Mouse (Mus musculus) heart, embryonic 13.5 days (tissue): ENCODE results near the gene Srbd1. TPM values are rescaled to one million over a fixed set of nuclear protein-coding genes. Genes with fewer than 3 reads are reported as not detected.

ENCODE experiments used
- ATAC-seq: fragments of 200-750 bp; cut with Nextera tagmentation; 2 replicates; pipeline ENCODE4 v1.8.0; 2017; ENCODE audit warnings: moderate TSS enrichment; ENCODE audit not compliant: insufficient number of reproducible peaks, low FRiP score, low TSS enrichment; ENCODE audit errors: extremely low read depth
- H3K27ac ChIP-seq: fragments of 300-500 bp; sonication (generic); replicated peaks from 2 replicates; pipeline ENCODE4 v1.5.1; 2015; ENCODE audit warnings: moderate library complexity, mild to moderate bottlenecking, inconsistent platforms
- H3K27me3 ChIP-seq: fragments of 300-500 bp; sonication (generic); replicated peaks from 2 replicates; pipeline ENCODE4 v1.6.1; 2015; ENCODE audit warnings: mild to moderate bottlenecking, inconsistent platforms
- H3K36me3 ChIP-seq: fragments of 300-500 bp; sonication (generic); 2 replicates; pipeline ENCODE4 v1.6.1; 2015; ENCODE audit warnings: mild to moderate bottlenecking, inconsistent platforms
- H3K4me1 ChIP-seq: fragments of 300-500 bp; sonication (generic); 2 replicates; pipeline ENCODE4 v1.6.1; 2015; ENCODE audit warnings: inconsistent platforms
- H3K4me2 ChIP-seq: fragments of 300-500 bp; sonication (generic); 2 replicates; pipeline ENCODE4 v1.6.1; 2015; ENCODE audit warnings: inconsistent platforms, mild to moderate bottlenecking, moderate library complexity
- H3K4me3 ChIP-seq: fragments of 300-500 bp; sonication (generic); 2 replicates; pipeline ENCODE4 v1.5.1; 2015; ENCODE audit warnings: moderate library complexity, mild to moderate bottlenecking, inconsistent platforms
- H3K9ac ChIP-seq: fragments of 300-500 bp; sonication (generic); 2 replicates; pipeline ENCODE4 v1.6.1; 2015; ENCODE audit warnings: inconsistent platforms, mild to moderate bottlenecking, moderate library complexity
- H3K9me3 ChIP-seq: fragments of 300-500 bp; sonication (generic); 2 replicates; pipeline ENCODE4 v1.6.1; 2016; ENCODE audit warnings: inconsistent platforms
- WGBS: fragments of 180-500 bp; shearing (Covaris S2); methylation state at CpG from one replicate; pipeline ENCODE4 v1.1.7; 2015; ENCODE audit warnings: mixed read lengths; 5-methylcytosine and 5-hydroxymethylcytosine counted together
- polyA plus RNA-seq: library from polyadenylated mRNA; unstranded; fragments of >200 nt; fragmentation: Nextera tagmentation; extraction: Ambion mirVana; gene quantifications from 2 replicates; pipeline ENCODE4 v1.2.1, GENCODE M21; 2015

The Srbd1 gene
- polyA plus RNA-seq, 1 experiment from 2014 or later: 10.8 TPM

DNA sequence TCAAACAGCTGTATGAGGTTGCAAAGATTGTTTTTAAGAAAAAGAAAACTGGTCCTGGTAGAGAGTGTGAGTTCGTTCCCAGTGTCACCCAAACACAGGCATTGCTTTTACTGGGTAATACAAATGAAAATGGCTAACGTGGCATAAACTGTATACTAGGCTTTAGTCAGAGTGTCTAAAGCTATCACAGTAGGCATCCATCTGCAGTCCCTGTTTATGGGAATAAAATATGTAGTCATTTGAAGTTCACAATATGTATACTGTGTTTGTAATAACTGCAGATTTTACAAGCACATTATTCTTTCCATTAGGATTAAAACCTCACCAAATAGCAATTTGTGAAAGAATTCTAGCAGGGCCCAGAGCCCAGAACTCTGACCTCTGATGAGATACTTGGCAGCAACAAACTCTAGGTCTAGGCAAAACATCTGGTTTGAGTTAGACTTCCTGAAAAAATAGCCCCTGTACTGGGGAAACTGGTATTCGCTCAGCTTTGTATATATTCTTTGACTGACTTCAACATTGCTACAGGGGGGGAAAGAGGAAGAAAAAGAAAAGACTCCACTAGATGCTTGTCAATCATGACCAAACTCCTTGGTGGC lies 112.8 kb downstream of the Srbd1 start:
- H3K36me3 ChIP-seq: no peaks in the 10 kb centered on the region
- no peaks in the 10 kb centered on the region for H3K9me3 ChIP-seq
- peaks cover 13% of the 10 kb centered on the region for H3K4me1 ChIP-seq
- no peak for ATAC-seq
- peak overlapping the region; percentile 50 for H3K27ac ChIP-seq
- H3K27me3 ChIP-seq: no peaks in the 10 kb centered on the region
- no peak overlapping the region for H3K4me2 ChIP-seq
- H3K9ac ChIP-seq: no peak overlapping the region
- no peak overlapping the region for H3K4me3 ChIP-seq
- 75% methylated on average over 3 of the region's 3 CpGs for WGBS

DNA sequence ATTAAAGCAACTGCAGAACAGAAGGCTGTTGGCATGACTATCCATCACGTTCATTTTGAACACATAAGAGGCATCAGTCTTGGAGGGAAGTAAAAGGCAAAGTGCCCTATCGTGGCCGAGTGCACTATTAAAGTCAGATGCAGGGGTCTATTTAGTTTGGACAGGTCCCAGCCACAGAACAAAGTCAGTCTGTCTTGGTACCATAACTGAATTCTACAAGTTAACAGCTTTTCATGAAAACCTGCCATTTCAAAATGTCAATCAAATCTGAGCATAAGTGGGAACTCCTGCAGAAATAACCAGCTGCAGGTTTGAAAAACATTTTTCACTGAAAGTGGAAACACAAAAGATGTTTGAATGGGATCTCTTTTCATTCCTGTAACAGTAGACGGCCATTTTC lies 115.0 kb downstream of the Srbd1 start:
- Histone ChIP-seq H3K27ac (no peak overlapping the region), H3K9ac (no peak overlapping the region), H3K36me3 (no peaks in the 10 kb centered on the region), H3K27me3 (no peaks in the 10 kb centered on the region), H3K4me2 (no peak overlapping the region), H3K4me1 (peaks cover 13% of the 10 kb centered on the region), H3K4me3 (no peak overlapping the region), H3K9me3 (no peaks in the 10 kb centered on the region)
- 78% methylated on average over 4 of the region's 4 CpGs for WGBS
- ATAC-seq: no peak

DNA sequence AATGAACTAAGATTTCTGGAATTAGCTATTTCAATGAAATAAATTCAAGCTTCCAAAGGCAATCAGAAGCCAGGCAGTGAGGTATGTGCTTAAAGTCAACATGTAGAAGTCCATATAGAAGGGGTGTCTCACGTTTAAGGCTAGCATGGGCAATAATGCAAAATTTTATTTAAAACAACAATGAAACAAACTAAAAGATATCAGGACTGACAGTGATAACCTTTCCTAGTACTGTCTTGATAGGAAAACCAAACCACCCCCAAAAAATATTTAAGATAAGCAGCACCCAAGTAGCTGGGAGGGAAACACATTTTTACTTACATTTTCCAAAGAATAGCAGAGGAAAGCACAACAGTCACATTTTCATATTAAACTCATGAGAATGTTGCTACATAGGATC lies 115.8 kb downstream of the Srbd1 start:
- no peak overlapping the region for H3K27ac ChIP-seq
- H3K4me3 ChIP-seq: no peak overlapping the region
- ATAC-seq: no peak
- H3K9me3 ChIP-seq: no peaks in the 10 kb centered on the region
- H3K27me3 ChIP-seq: no peaks in the 10 kb centered on the region
- no peaks in the 10 kb centered on the region for H3K36me3 ChIP-seq
- 74% methylated on average over 1 of the region's 1 CpGs for WGBS
- H3K9ac ChIP-seq: no peak overlapping the region
- H3K4me2 ChIP-seq: no peak overlapping the region
- H3K4me1 ChIP-seq: peaks cover 13% of the 10 kb centered on the region

DNA sequence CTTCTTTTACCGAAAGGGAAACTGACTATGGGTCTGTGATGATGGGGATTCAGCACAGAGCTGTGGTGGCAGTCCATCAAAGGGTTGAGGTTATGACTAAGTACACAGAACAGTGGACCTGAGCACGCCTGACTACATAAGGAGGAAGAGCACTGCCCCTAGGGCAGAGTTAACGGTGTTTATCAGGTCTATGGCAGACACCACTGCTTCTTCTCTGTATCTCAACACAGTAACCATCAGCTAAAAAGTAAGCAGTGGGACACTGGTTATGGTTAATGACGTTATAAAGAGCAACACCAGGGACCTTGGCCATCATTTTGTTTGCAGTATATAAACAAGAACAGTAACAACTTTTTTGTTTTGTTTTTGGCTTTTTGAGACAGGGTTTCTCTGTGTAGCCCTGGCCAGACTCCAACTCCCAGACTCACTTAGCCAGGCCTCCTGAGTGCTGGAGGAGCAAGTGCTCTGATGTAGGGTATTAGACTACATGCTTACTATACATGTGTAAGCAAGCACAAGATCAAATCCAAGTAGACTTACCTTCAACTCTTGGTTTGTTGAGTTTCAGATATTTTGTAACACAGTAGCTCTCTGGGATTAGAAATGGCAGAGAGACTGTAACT lies 117.3 kb downstream of the Srbd1 start:
- 78% methylated on average over 4 of the region's 4 CpGs for WGBS
- ATAC-seq: no peak

DNA sequence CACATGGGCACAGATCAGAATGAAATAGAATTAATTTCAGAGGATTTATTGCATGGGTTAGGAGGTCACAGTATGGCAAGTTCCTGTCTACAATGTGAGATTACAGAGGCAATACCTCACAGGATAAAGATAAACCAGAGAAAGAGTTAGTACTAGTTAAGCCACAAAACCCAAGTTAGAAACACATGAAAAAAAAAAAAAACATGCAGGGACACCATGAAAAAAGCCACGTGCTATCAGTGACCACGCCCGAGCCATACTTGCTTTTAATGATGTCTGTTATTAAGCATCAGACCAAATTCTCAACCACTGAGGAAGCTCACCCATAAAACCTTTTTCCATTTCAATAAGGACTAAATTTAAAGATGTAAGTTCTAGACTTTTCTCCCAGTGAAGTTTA lies 120.4 kb downstream of the Srbd1 start:
- no peaks in the 10 kb centered on the region for H3K36me3 ChIP-seq
- H3K4me2 ChIP-seq: no peak overlapping the region
- WGBS: 81% methylated on average over 3 of the region's 3 CpGs
- no peaks in the 10 kb centered on the region for H3K27me3 ChIP-seq
- H3K9me3 ChIP-seq: 0 out of 2 replicates have a peak, but pooled peaks cover 2% of the 10 kb centered on the region
- H3K9ac ChIP-seq: no peak overlapping the region
- ATAC-seq: no peak
- no peak overlapping the region for H3K4me3 ChIP-seq
- H3K4me1 ChIP-seq: no peaks in the 10 kb centered on the region
- no peak overlapping the region for H3K27ac ChIP-seq

More for the DNA sequence above, 117.3 kb downstream of the Srbd1 start:
- no peak overlapping the region for H3K4me3 ChIP-seq
- peaks cover 8% of the 10 kb centered on the region; the same call in 1 of the 2 replicates for H3K4me1 ChIP-seq
- no peaks in the 10 kb centered on the region for H3K9me3 ChIP-seq
- no peak overlapping the region for H3K9ac ChIP-seq
- no peak overlapping the region for H3K4me2 ChIP-seq
- H3K36me3 ChIP-seq: no peaks in the 10 kb centered on the region
- H3K27ac ChIP-seq: no peak overlapping the region
- H3K27me3 ChIP-seq: no peaks in the 10 kb centered on the region

DNA sequence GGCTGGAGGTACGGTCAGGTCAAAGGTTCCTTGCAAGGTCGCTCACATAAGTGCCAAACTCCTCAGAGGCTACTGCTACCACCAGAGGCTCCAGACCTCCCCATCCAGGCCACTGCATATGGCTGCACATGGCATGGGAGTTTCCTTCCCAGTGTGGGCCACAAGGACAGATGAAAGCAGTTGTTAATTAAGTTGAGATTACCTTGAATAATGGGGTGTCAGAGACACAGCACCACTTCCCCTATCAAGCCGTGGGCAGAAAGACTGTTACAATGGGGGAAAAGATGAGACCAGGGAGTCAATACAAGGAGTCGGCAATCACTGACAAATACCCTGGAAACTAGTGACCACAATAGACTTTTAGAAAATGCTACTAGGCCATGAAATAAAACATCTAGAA lies 122.6 kb downstream of the Srbd1 start:
- no peak overlapping the region for H3K9ac ChIP-seq
- H3K27me3 ChIP-seq: no peaks in the 10 kb centered on the region
- H3K4me2 ChIP-seq: no peak overlapping the region
- H3K27ac ChIP-seq: no peak overlapping the region
- no peaks in the 10 kb centered on the region for H3K36me3 ChIP-seq
- peaks cover 12% of the 10 kb centered on the region for H3K9me3 ChIP-seq
- H3K4me3 ChIP-seq: no peak overlapping the region
- H3K4me1 ChIP-seq: no peaks in the 10 kb centered on the region
- WGBS: 82% methylated on average over 4 of the region's 4 CpGs
- no peak for ATAC-seq

DNA sequence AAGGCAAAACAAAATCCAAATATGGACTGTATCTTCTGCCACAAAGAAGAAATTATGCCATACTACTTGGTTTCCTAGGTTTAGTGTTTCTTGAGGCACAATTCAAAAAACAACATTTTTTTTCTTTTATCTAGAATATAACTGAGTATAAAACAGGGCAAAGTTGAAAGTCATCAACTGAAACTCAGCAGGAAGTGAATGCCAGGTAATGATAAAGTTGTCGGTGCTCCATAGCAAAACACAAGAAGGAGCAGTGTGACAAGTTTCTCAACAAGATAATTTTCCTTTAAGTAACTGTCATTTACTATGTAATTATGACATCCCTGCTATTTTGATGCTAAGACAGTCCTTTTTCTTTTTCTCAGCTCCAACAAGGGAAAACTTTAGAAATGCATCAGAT lies 123.2 kb downstream of the Srbd1 start:
- ATAC-seq: no peak
- H3K4me1 ChIP-seq: no peaks in the 10 kb centered on the region
- H3K9ac ChIP-seq: no peak overlapping the region
- H3K4me3 ChIP-seq: no peak overlapping the region
- peaks cover 12% of the 10 kb centered on the region for H3K9me3 ChIP-seq
- H3K4me2 ChIP-seq: no peak overlapping the region
- 65% methylated on average over 1 of the region's 1 CpGs for WGBS
- no peaks in the 10 kb centered on the region for H3K36me3 ChIP-seq
- H3K27me3 ChIP-seq: no peaks in the 10 kb centered on the region
- no peak overlapping the region for H3K27ac ChIP-seq

DNA sequence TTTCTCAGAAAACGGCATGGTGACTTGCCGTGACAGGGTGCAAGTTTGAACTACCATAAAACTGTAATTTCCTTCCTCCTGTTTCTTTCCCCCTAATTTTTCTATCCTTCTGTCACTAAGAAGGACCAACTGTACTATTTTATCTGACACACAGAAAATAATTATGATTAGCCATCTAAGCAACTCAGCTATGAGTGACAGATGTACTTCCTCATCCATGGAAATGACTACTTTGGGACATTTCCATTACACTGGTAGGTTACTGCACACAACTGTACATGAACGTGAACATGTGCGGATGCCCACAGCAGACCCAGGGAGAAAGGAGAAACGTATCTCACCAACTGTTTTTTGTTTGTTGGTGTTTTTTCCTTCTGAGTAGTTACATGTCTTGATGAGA lies 123.7 kb downstream of the Srbd1 start:
- no peak overlapping the region for H3K27ac ChIP-seq
- H3K9ac ChIP-seq: no peak overlapping the region
- H3K4me1 ChIP-seq: no peaks in the 10 kb centered on the region
- 88% methylated on average over 5 of the region's 5 CpGs for WGBS
- no peak overlapping the region for H3K4me2 ChIP-seq
- H3K27me3 ChIP-seq: no peaks in the 10 kb centered on the region
- peaks cover 12% of the 10 kb centered on the region for H3K9me3 ChIP-seq
- no peak for ATAC-seq
- H3K36me3 ChIP-seq: no peaks in the 10 kb centered on the region
- no peak overlapping the region for H3K4me3 ChIP-seq

DNA sequence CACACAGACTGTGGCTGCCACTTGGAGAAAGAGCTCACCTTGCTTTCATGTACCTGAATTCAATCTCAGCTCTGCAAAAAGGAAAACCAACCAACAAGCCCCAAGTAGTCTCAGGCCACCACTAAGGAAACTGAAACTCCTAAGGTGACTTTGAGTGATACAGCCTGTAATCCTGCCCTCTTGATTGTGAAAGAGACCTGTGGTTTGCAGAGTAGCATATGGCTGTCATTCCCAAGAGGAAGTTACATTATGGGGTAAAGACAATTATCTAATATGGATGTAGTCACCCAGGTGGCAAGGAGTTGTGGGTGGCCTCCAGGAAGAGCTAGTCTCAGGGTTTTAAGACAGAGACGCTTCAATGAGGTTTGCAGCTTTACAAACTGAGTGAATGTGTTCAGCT lies 125.2 kb downstream of the Srbd1 start:
- 82% methylated on average over 1 of the region's 1 CpGs for WGBS
- Histone ChIP-seq H3K36me3 (no peaks in the 10 kb centered on the region), H3K4me1 (no peaks in the 10 kb centered on the region), H3K4me2 (no peak overlapping the region), H3K9me3 (peaks cover 12% of the 10 kb centered on the region), H3K9ac (no peak overlapping the region), H3K27me3 (no peaks in the 10 kb centered on the region; the same call in 1 of the 2 replicates), H3K27ac (no peak overlapping the region), H3K4me3 (no peak overlapping the region)
- no peak for ATAC-seq

DNA sequence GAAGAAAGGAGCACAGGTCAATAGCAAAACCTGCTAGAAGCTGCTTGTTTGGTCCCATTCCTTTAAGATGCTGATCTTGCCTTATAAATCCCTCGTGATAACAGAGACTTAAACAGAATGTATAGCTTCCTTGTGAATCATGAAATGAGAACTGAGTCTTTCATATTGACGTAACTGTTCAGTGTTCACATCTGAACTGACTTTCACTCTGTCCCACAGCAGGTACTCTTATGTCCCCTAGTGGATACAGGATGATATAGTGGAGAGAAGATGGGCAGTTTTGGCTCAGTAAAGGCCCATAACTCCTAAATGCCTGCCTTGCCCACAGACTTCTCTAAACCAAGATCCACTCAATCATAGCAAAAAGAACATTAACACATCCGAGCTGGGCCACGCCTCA lies 130.7 kb downstream of the Srbd1 start:
- Histone ChIP-seq H3K4me2 (no peak overlapping the region), H3K4me1 (peaks cover 10% of the 10 kb centered on the region), H3K27me3 (no peaks in the 10 kb centered on the region; the same call in 1 of the 2 replicates), H3K4me3 (no peak overlapping the region), H3K36me3 (no peaks in the 10 kb centered on the region; the same call in 1 of the 2 replicates), H3K27ac (no peak overlapping the region), H3K9ac (no peak overlapping the region), H3K9me3 (peaks cover 16% of the 10 kb centered on the region)
- no peak for ATAC-seq
- WGBS: 72% methylated on average over 4 of the region's 4 CpGs

DNA sequence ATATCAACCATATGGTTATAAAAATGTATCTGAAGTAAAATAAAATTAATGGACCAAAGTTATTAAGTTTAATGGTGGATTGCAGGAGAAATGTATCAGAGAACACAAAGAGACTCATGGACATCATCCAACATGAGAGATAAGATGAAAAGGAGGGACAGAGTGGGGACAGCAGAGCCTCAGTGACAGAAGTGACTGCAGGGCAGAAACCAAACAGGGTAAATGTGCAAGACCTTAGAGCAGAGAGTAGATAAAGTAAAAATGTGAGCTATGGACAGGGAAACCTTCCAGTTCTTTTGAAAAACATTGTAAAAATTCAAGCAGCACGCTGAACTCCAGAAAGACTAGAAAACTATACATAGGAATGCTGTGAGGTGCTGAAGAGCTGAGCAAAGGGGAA lies 132.4 kb downstream of the Srbd1 start:
- ATAC-seq: no peak
- Histone ChIP-seq H3K9ac (no peak overlapping the region), H3K27ac (no peak overlapping the region), H3K4me2 (no peak overlapping the region), H3K4me3 (no peak overlapping the region), H3K27me3 (no peaks in the 10 kb centered on the region; the same call in 1 of the 2 replicates), H3K9me3 (peaks cover 7% of the 10 kb centered on the region; the same call in 1 of the 2 replicates), H3K4me1 (peaks cover 23% of the 10 kb centered on the region), H3K36me3 (no peaks in the 10 kb centered on the region; the same call in 1 of the 2 replicates)
- 38% methylated on average over 1 of the region's 1 CpGs for WGBS

DNA sequence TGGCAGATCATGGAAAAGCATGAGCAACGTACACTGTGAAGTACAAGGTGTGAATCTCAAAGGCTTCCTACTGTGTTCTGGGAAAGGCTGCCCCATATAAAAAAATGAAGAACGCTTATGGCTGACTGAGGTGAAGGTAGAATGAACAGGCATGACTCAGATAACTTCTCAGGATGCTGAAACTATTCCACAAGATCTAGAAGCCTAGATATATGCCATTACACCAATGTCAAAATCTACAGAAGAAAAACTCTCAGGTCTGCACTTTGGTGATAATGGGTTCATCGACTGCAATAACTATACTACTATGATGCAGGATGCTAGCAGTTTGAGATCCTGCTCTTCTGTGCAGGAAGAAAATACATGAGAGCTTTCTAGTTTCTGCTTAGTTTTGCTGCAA lies 133.1 kb downstream of the Srbd1 start:
- Histone ChIP-seq H3K4me1 (peaks cover 26% of the 10 kb centered on the region), H3K4me2 (no peak overlapping the region), H3K9ac (no peak overlapping the region), H3K36me3 (no peaks in the 10 kb centered on the region; the same call in 1 of the 2 replicates), H3K9me3 (peaks cover 7% of the 10 kb centered on the region; the same call in 1 of the 2 replicates), H3K27me3 (no peaks in the 10 kb centered on the region; the same call in 1 of the 2 replicates), H3K4me3 (no peak overlapping the region), H3K27ac (no peak overlapping the region)
- no peak for ATAC-seq
- WGBS: 84% methylated on average over 3 of the region's 3 CpGs
